Mouse (Mus musculus): ENCODE measurements at regions not wholly inside any gene's neighbourhood (a gene's known extent, or its start where the extent isn't known, plus 50 kb on each side); places are given as distances from the start of the nearest gene placed in this dataset.

DNA sequence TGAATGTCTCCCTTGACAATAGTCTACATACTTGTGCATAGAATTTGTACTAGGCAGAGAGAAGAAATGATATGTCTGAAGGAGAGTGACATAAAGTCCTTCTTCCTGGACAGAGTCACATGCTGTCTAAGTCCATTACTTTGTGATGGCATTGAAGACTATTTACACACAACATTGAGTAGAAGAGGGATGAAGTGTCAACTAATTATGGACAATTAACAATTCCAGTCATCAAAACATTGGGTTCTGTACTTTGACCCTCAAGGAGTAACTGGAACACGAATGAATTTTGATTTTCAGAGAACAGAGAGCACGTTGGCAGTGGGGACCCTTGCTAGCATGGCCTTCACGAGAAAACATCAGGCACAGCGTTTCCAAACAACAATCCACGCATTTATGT lies 177.6 kb upstream of the Frg1 start:
- TF ChIP-seq CTCF (conservative IDR thresholded peaks at IDR 0.05; ENCODE audit: insufficient read depth, insufficient read length, low read depth, low read length), result no peak
- no peak for TF ChIP-seq POLR2A (IDR thresholded peaks at IDR 0.05; ENCODE audit: low read depth, low read length)

Data from kidney, adult 2 months (tissue).